Mouse (Mus musculus) kidney, adult 18-20 months (tissue): ENCODE measurements at regions not wholly inside any gene's neighbourhood (a gene's known extent, or its start where the extent isn't known, plus 50 kb on each side); places are given as distances from the start of the nearest gene placed in this dataset.
A peak's percentile ranks its signal among the peaks of the same experiment; 100 is the strongest.

Source experiments
- DNase-seq: peaks from one replicate; pipeline ENCODE4 v3.0.0; 2021

GRCm38 (mm10) chr9:16994169-16994568 lies 493.1 kb upstream of the Fat3 start:
- DNase-seq, result no peak

- no peak for DNase-seq
These were observed 487.0 kb upstream of the Fat3 start for GRCm38 (mm10) chr9:16988114-16988513.

- peak; percentile 72 for DNase-seq
These were observed 476.2 kb upstream of the Fat3 start for GRCm38 (mm10) chr9:16977321-16977720.

- DNase-seq, result no peak
These were observed 469.3 kb upstream of the Fat3 start for GRCm38 (mm10) chr9:16970373-16970772.

GRCm38 (mm10) chr9:16933602-16934001 lies 432.5 kb upstream of the Fat3 start:
- no peak for DNase-seq

- DNase-seq, result no peak
These were observed 430.5 kb upstream of the Fat3 start for GRCm38 (mm10) chr9:16931586-16931985.

- DNase-seq, result no peak
These were observed 425.4 kb upstream of the Fat3 start for GRCm38 (mm10) chr9:16926315-16926984.

- no peak for DNase-seq
These were observed 424.2 kb upstream of the Fat3 start for GRCm38 (mm10) chr9:16925279-16925678.

GRCm38 (mm10) chr9:16906155-16906554 lies 405.1 kb upstream of the Fat3 start:
- DNase-seq, result no peak

- no peak for DNase-seq
These were observed 398.0 kb upstream of the Fat3 start for GRCm38 (mm10) chr9:16899060-16899459.

- no peak for DNase-seq
These were observed 351.5 kb upstream of the Fat3 start for GRCm38 (mm10) chr9:16852458-16853026.

- DNase-seq, result no peak
These were observed 307.4 kb upstream of the Fat3 start for GRCm38 (mm10) chr9:16808494-16808893.

GRCm38 (mm10) chr9:16772867-16773266 lies 271.8 kb upstream of the Fat3 start:
- DNase-seq, result no peak

- no peak for DNase-seq
These were observed 226.6 kb upstream of the Fat3 start for GRCm38 (mm10) chr9:16727653-16728052.

GRCm38 (mm10) chr9:16702431-16702830 lies 201.3 kb upstream of the Fat3 start:
- DNase-seq, result no peak

- DNase-seq, result no peak
These were observed 160.4 kb upstream of the Fat3 start for GRCm38 (mm10) chr9:16661527-16661926.

- DNase-seq, result no peak
These were observed 159.9 kb upstream of the Fat3 start for GRCm38 (mm10) chr9:16660940-16661339.
